Mouse (Mus musculus) heart, embryonic 16.5 days (tissue): Measurements from ENCODE around the gene Efna2. TPM values are rescaled to one million over a fixed set of nuclear protein-coding genes. Genes with fewer than 3 reads are reported as not detected.

Experiments used
- ATAC-seq: fragments of 200-750 bp; cut with Nextera tagmentation; replicated peaks from 2 replicates; pipeline ENCODE4 v1.8.0; 2017; ENCODE audit warnings: moderate number of reproducible peaks; ENCODE audit not compliant: insufficient read depth, low FRiP score; ENCODE audit errors: extremely low read depth
- H3K27ac ChIP-seq: fragments of 300-500 bp; sonication (generic); 2 replicates; pipeline ENCODE4 v1.5.1; 2014; ENCODE audit warnings: mild to moderate bottlenecking, low read length, control low read depth, moderate library complexity
- H3K27me3 ChIP-seq: fragments of 300-500 bp; sonication (generic); 2 replicates; pipeline ENCODE4 v1.6.1; 2014; ENCODE audit warnings: low read length, mixed read lengths; ENCODE audit not compliant: control insufficient read depth, insufficient read depth
- H3K36me3 ChIP-seq: fragments of 300-500 bp; sonication (generic); 2 replicates; pipeline ENCODE4 v1.6.1; 2014; ENCODE audit not compliant: control insufficient read depth, insufficient read depth
- H3K4me1 ChIP-seq: fragments of 300-500 bp; sonication (generic); 2 replicates; pipeline ENCODE4 v1.6.1; 2014; ENCODE audit warnings: low read length, mixed read lengths; ENCODE audit not compliant: control insufficient read depth, insufficient read depth
- H3K4me2 ChIP-seq: fragments of 300-500 bp; sonication (generic); 2 replicates; pipeline ENCODE4 v1.6.1; 2014; ENCODE audit warnings: low read depth, mild to moderate bottlenecking, control low read depth, low read length
- H3K4me3 ChIP-seq: fragments of 300-500 bp; sonication (generic); 2 replicates; pipeline ENCODE4 v1.5.1; 2014; ENCODE audit warnings: mild to moderate bottlenecking, control low read depth, low read length
- H3K9ac ChIP-seq: fragments of 300-500 bp; sonication (generic); 2 replicates; pipeline ENCODE4 v1.6.1; 2014; ENCODE audit warnings: low read length, control low read depth
- H3K9me3 ChIP-seq: fragments of 300-500 bp; sonication (generic); replicated peaks from 2 replicates; pipeline ENCODE4 v1.6.1; 2016; ENCODE audit warnings: low read length; ENCODE audit not compliant: control insufficient read depth
- WGBS: fragments of 180-500 bp; shearing (Covaris S2); extraction: QIAGEN DNeasy Blood & Tissue Kit; methylation state at CpG from one replicate; pipeline ENCODE4 v1.1.7; 2014; 5-methylcytosine and 5-hydroxymethylcytosine counted together
- polyA plus RNA-seq: library from polyadenylated mRNA; unstranded; fragments of >200 nt; fragmentation: Nextera tagmentation; extraction: Ambion mirVana; gene quantifications from 2 replicates; pipeline ENCODE4 v1.2.1, GENCODE M21; 2015

Gene Efna2
- polyA plus RNA-seq, 1 experiment from 2014 or later = 6.0 TPM

DNA sequence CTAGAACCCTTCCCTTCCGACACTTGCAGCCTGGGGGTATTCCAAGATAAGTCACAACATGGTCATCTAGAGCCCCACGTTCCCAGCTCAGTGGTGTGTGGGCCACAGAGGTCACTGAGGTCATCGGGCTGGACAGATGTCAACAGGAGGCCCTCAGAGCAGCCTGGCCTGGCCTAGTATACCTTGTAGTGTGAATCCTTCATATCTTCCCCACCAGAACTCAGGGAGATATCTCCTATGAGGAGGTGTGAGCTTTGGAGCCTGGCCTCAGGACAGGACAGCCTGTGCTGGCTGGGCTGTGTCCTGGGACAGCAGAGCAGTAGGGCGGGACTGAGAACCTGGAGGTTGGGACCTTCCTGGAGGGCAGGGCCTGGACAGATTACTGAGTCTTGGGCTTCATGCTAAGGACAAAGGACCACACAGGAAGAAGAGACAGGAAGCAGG lies 32.7 kb upstream of the Efna2 start:
- H3K4me3 ChIP-seq = no peak overlapping the region
- H3K9ac ChIP-seq = peak overlapping the region; percentile 96
- 52% methylated on average over 4 of the region's 4 CpGs for WGBS
- H3K27ac ChIP-seq = peak overlapping the region; percentile 100
- no peaks in the 10 kb centered on the region for H3K9me3 ChIP-seq
- H3K36me3 ChIP-seq = peaks cover 30% of the 10 kb centered on the region
- peaks cover 43% of the 10 kb centered on the region for H3K4me1 ChIP-seq
- ATAC-seq = no peak
- no peaks in the 10 kb centered on the region for H3K27me3 ChIP-seq
- no peak overlapping the region for H3K4me2 ChIP-seq

DNA sequence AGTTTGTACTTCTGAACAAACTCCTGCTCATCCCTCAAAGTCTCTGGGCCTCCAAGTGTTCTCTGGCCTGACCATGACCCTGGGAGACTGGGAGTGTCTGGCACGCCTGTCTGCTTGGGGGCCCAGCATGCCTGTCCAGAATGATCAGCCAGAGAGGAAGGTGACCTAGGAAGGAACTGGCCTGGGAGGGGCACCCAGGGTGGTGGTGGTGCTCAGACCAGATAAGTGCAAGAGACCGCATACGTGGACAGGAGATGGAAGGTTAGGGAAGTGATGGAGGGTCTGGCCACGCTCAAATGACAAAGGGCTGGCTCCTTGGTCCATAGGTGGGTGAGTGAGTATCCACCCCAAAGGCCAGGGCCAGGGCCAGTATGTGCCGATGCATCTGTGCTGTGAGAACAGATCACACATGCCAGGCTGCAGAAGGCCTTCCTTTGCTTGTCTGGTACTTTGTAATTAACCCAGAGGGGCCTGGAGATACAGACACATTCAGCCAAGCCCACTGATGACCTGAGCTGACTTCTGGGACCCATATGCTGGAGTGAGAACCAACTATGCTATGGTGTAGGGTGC lies 32.0 kb upstream of the Efna2 start:
- H3K4me1 ChIP-seq = peaks cover 49% of the 10 kb centered on the region

DNA sequence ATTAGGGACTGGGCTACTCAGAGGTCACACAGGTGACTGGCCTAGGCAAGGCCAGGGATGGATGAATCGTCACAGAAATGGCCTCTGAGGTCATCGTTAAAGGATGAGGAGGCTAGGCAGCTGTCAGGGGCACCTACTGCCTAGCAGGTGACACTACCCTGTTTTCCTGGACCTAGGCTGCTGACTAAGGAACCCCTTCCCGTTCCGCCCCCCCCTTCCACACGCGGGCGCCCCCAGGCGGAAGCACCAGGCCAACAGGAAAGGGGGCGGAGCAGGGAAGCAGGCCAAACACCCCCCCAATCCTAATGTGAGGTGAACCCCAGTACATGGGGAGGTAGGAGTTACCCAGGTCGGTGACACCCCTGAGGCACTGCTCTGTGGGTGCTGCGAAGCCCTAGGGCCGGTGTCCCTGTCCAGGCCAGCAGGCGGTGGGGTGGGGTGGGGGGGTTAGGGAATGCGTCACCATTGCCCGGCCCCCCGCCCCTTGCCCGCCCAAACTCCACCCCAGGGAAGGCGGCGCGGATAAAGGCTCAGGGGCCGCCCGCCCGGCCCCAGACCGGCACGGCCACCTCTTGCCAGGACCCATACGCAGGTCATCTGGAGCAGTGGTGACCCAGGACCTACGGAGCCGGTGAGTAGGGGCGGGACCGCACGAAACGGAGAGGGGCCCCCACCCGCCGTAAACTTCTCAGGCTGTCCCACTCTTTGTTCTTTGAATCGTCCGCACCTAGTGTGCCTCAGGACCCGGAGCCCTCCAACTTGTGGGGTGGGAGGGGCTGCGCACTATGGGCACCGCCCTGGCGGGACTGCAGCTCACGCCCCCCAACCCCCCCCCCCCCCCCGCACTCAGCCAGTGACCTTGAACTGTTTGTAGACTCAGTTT lies 31.3 kb upstream of the Efna2 start, which contains the start of gene Midn:
TSS of gene Midn (plus strand) at position 554 of the 883 bp plus-strand sequence.
- Histone ChIP-seq H3K4me1 (peaks cover 54% of the 10 kb centered on the region), H3K4me2 (peak within 1 kb of the TSS; percentile 91), H3K9ac (peak within 1 kb of the TSS; percentile 96), H3K36me3 (peaks cover 38% of the 10 kb centered on the region), H3K9me3 (no peaks in the 10 kb centered on the region), H3K4me3 (peak within 1 kb of the TSS; percentile 92), H3K27ac (peak within 1 kb of the TSS; percentile 100), H3K27me3 (no peaks in the 10 kb centered on the region)
- WGBS = under 1% methylated on average over 39 of the region's 42 CpGs
- ATAC-seq = peak; percentile 41

More for the DNA sequence above, 32.0 kb upstream of the Efna2 start:
- Histone ChIP-seq H3K36me3 (peaks cover 31% of the 10 kb centered on the region), H3K4me3 (peak overlapping the region; percentile 92; the same call in 1 of the 2 replicates), H3K27ac (peak overlapping the region; percentile 100), H3K4me2 (peak overlapping the region; percentile 91), H3K9ac (peak overlapping the region; percentile 96), H3K27me3 (no peaks in the 10 kb centered on the region), H3K9me3 (no peaks in the 10 kb centered on the region)
- 49% methylated on average over 5 of the region's 5 CpGs for WGBS
- no peak for ATAC-seq

DNA sequence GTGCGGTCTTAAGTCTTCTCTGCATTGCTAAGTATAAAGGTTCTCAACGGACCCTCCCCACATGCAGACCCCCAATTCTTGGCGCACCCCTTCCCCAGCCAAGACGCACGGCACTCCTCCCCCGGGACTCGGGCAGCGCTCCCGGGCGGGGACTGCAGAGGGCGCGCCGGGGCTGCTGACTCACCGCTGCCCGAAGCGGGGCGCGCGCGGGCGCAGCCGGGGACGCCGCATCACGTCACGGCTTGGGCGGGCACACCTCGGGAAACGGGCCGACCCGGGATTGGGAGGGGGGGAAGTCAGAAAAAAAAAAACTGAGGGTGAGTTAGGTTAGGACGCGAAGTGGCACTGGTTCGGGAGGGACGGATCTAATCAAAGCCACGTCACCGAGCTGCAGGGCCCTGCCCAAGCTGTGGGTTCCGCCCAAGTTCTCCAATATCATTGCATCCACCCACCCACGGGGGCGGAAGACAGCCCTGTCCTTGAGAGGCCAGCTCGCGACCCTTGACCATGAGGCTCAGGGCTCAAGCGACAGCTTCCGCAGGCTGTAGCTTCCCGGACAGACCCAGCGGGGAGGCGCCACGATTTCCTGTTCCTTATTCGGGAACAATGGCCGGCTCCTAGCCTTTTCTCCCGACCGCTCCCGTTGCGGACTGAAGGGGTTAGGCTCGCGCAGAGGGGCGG lies 30.5 kb upstream of the Efna2 start:
- Histone ChIP-seq H3K27ac (peak overlapping the region; percentile 100), H3K36me3 (peaks cover 41% of the 10 kb centered on the region), H3K9me3 (no peaks in the 10 kb centered on the region), H3K27me3 (no peaks in the 10 kb centered on the region), H3K4me2 (peak overlapping the region; percentile 91), H3K4me1 (peaks cover 55% of the 10 kb centered on the region), H3K9ac (peak overlapping the region; percentile 96), H3K4me3 (peak overlapping the region; percentile 92)
- peak; percentile 41 for ATAC-seq
- WGBS = 1% methylated on average over 57 of the region's 57 CpGs

DNA sequence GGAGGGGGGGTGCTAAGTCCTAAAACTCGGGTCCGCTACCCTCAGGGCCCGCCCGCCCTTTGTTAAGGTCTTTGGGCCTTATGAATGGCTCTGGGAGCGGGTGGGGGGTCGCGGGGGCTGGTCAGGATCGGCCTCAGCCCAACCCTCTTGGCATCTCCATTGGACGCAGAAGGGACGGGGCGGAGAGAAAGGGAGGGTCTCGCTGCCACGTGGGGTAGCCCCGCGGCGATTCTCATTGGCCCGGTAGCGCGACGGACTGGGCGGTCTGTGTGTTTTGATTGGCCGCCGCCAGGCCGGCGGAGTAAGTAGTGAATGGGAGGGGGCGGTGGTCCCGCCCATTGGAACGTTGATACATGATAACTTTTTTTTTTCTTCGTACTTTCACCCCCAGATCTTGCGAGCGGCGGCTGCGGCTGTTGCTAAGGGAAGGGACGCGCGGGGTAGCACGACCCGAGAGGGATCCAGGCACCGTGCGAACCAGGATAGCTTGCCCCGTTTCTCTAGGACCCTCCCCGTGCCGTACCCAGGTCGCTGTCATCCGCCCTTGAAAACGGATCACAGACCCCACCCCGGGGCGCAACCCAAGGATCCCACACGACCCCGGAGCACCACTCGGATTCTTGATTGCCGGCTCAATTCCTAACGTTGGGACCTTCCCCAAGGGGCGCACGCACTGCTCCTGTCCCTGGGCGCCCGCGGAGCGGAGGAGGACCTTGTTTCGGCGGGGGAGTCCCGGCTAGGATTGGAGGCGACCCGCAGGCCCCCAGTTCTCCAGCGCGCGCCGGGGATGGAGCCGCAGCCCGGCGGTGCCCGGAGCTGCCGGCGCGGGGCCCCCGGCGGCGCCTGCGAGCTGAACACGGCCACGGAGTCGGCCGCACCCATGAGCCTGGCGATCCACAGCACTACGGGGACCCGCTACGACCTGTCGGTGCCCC lies 29.7 kb upstream of the Efna2 start:
- no peaks in the 10 kb centered on the region for H3K27me3 ChIP-seq
- peak overlapping the region; percentile 99 for H3K9ac ChIP-seq
- WGBS = under 1% methylated on average over 84 of the region's 88 CpGs
- peaks cover 41% of the 10 kb centered on the region for H3K36me3 ChIP-seq
- H3K4me2 ChIP-seq = peak overlapping the region; percentile 91
- peak overlapping the region; percentile 92 for H3K4me3 ChIP-seq
- H3K27ac ChIP-seq = peak overlapping the region; percentile 100
- peaks cover 57% of the 10 kb centered on the region for H3K4me1 ChIP-seq
- ATAC-seq = peak; percentile 79
- H3K9me3 ChIP-seq = no peaks in the 10 kb centered on the region

DNA sequence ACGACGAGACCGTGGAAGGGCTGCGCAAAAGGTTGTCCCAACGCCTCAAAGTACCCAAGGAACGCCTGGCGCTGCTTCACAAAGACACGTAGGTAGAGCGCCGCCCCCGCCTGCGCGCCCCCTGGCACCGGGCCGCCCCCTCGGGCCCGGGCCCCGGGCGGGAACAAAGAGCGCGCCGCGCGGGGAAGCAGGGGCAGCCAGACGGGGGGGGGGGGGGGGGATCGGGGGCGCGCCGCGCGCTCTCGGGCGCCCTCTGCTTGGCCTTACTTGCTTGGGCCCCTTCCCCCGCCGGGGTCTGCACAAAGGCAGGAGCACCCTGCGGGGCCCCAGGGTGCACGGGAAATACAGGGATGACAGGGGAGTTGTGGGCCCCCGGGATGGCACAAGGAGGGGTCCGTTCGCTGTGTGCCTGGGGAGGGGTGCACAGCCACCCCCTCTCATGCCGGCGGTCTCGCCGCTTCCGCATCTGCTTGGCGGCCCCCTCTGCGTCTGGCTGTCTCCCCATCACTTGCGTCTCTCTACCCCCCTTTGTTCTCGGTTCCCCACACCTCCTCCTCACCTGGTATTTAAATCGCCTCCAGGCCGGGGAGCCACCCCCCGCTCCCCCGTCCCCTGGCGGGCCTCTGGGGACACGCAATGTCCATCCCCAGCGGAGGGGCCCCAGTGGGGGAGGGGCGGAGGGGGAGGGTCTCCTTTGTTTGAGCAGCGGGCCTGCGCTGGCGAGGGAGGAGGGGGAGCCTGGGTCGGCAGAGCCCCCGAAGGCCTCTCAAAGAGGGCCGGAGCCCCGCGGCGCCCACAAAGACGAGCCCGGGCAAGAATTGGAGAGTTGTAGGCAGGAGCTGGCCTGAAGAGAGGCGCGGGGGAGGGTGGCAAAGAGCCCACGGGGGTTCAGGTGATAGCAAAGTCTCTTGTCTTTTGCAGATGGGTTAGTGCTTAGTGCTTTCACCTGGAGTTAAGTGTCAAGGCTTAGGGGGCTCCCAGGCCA lies 28.8 kb upstream of the Efna2 start:
- under 1% methylated on average over 58 of the region's 71 CpGs for WGBS
- peak overlapping the region; percentile 99 for H3K9ac ChIP-seq
- H3K9me3 ChIP-seq = no peaks in the 10 kb centered on the region
- H3K27me3 ChIP-seq = no peaks in the 10 kb centered on the region
- peak overlapping the region; percentile 98 for H3K27ac ChIP-seq
- H3K4me3 ChIP-seq = peak overlapping the region; percentile 92
- H3K36me3 ChIP-seq = peaks cover 43% of the 10 kb centered on the region
- H3K4me1 ChIP-seq = peaks cover 64% of the 10 kb centered on the region
- no peak for ATAC-seq
- peak overlapping the region; percentile 91 for H3K4me2 ChIP-seq

DNA sequence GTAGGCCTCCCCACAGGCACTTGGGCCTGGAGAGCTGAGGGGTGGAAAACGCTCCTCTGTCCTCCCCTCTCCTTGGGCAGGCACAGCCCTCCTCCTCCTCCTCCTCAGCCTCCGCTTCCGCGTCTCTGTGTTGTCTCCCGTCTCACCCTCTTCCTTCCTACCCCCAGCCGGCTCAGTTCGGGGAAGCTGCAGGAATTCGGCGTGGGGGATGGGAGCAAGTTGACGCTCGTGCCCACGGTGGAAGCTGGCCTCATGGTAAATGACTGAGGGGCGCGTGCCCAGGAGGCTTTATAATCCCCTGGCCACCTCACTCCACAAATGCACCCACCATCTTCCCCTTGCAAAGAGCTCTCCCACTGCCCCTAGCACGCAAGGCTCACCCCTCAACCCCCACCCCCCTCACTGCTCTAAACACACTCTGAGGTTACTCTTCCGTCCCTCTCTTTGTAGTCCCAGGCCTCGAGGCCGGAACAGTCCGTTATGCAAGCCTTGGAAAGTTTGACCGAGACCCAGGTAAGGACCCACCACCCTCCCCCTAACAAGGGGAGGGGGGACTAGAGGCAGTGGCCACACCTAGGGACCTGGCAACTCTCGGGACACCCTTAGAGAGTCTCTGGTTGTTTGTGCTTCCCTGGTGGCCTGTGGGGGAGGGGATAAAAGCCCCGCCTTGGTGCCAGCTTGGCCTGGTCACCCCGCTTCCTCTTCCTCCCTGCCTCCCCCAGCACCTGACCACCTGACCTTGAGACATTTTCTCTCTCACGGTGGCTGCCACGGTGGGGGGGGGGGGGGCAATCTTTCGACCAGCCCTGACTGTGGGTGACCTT lies 27.9 kb upstream of the Efna2 start:
- under 1% methylated on average over 26 of the region's 26 CpGs for WGBS
- Histone ChIP-seq H3K36me3 (peaks cover 44% of the 10 kb centered on the region), H3K27ac (peak overlapping the region; percentile 98), H3K4me2 (peak overlapping the region; percentile 91), H3K9ac (peak overlapping the region; percentile 99), H3K4me3 (peak overlapping the region; percentile 92), H3K27me3 (no peaks in the 10 kb centered on the region), H3K9me3 (no peaks in the 10 kb centered on the region), H3K4me1 (peaks cover 58% of the 10 kb centered on the region)
- ATAC-seq = no peak
